Mouse (Mus musculus): Measurements from ENCODE around the gene Qrsl1. TPM values are rescaled to one million over a fixed set of nuclear protein-coding genes. Genes with fewer than 3 reads are reported as not detected.

Gene Qrsl1
- total RNA-seq, 2 experiments from 2014 or later = 2.8 to 3.7 TPM

DNA sequence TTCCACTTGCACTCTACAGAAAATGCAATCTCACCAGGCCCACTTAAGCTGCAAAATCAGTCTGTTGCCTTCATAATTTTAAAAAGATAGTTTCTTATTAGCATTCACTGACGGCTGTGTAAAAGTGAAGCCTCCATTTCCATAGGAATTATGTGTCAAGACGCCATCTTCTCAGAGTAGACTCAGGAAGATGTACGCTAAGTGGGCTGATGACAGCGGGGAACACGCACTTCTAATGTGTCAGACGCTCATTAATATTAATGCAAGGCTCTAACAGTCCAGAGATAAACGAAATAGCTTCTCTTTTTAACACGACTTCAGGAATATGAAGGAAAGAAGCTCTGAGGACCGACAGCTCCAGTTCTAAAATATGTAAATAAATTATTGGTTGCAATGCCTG is 13.9 kb downstream of the Qrsl1 start:
- ATAC-seq (replicated peaks; ENCODE audit: low FRiP score, poor library complexity, severe bottlenecking) = no peak

GRCm38 (mm10) chr10:43871458-43871857 is 30.1 kb downstream of the Qrsl1 start:
- no peak for ATAC-seq (replicated peaks; ENCODE audit: low FRiP score, poor library complexity, severe bottlenecking)

DNA sequence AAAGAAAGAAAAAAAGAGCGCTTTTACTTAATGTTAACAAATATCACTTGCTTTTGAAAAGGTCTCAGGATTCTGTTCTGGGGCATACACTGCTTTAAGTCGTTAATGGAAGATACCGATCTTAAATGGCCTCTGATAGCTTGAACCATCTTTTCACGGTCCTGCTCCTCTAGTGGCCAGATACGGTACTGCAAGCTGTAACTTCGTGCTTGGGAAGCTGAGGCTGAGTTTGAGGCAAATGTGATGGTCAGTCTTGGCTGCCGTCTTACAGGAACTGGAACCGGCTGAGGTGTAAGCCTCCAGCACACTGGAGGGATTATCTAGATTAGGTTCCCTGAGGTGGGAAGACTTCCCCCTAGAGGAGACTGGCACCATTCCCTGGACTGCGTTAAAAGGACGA is 30.8 kb downstream of the Qrsl1 start:
- peak; percentile 86 for ATAC-seq (replicated peaks; ENCODE audit: low FRiP score, poor library complexity, severe bottlenecking)

GRCm38 (mm10) chr10:43856351-43856750 is 45.2 kb downstream of the Qrsl1 start:
- no peak for ATAC-seq (replicated peaks; ENCODE audit: low FRiP score, poor library complexity, severe bottlenecking)

- ATAC-seq (replicated peaks; ENCODE audit: low FRiP score, poor library complexity, severe bottlenecking) = no peak
These were observed 45.6 kb downstream of the Qrsl1 start for GRCm38 (mm10) chr10:43855916-43856315.

DNA sequence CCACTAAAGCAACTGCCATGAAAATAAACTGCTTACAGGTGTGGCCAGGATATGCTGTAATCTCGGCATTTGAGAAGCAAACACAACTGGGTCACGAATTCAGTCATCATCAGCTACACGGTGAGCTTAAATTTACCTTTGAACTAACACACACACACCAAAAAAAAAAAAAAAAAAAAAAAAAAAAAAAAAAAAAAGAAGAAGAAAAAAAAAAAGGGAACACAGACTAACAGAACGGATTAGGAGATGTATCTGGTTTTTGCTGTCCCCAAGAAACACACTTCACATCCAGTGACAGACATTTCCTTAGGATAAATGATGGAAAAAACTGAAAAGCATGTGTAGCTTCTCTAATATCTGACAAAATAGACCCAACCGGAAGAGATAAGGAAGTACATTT is 49.6 kb downstream of the Qrsl1 start:
- ATAC-seq (replicated peaks; ENCODE audit: low FRiP score, poor library complexity, severe bottlenecking) = no peak

DNA sequence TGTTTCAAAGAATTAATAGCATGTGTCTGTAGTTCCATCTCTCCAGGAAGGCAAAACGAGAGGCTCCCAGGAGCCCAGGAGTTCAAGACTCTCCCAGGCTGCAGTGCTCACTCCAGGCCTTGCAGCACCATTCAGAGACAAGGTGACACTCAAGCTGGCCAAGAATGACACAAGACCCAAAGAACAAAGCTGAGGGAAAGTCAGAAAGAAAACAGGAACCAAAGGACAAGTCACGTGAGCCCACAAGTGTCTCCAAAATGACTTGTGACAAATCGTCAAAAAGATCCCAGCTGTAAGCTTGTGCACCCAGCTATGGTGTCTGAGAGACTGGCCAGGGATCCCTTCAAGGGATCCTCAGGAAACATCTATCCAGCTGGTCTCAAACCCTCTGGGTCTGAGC is 52.1 kb downstream of the Qrsl1 start:
- no peak for ATAC-seq (replicated peaks; ENCODE audit: low FRiP score, poor library complexity, severe bottlenecking)

DNA sequence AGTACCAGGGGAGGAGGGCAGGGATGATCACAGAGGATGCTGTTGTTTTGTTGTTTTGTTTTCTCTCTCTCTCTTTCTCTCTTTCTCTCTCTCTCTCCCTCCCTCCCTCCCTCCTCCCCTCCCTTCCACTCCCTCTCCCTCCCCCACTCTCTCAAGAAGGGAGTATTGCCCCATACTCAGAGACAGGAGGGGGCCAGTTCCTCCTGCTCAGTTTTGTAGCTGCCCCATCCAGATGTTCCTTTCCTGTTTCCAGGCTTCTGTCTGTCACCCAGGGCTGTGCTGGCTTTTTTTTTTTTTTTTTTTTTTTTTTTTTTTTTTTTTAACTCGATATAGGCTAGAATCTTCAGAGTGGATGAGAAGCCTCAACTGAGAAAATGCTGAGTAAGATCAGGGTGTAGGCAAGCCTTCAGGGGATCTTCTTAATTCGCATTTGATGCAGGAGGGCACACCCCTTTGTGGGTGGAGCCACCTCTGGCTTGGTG is 55.4 kb downstream of the Qrsl1 start:
- 0 out of 2 replicates have a peak, but pooled peaks have one; percentile 33 for ATAC-seq (replicated peaks; ENCODE audit: low FRiP score, poor library complexity, severe bottlenecking)

GRCm38 (mm10) chr10:43845442-43845841 is 56.1 kb downstream of the Qrsl1 start:
- ATAC-seq (replicated peaks; ENCODE audit: low FRiP score, poor library complexity, severe bottlenecking) = peak; percentile 63; the same call in 1 of the 2 replicates

- ATAC-seq (replicated peaks; ENCODE audit: low FRiP score, poor library complexity, severe bottlenecking) = no peak
These were observed 60.1 kb downstream of the Qrsl1 start for GRCm38 (mm10) chr10:43841441-43841840.

GRCm38 (mm10) chr10:43832868-43833267 is 68.7 kb downstream of the Qrsl1 start:
- no peak for ATAC-seq (replicated peaks; ENCODE audit: low FRiP score, poor library complexity, severe bottlenecking)

DNA sequence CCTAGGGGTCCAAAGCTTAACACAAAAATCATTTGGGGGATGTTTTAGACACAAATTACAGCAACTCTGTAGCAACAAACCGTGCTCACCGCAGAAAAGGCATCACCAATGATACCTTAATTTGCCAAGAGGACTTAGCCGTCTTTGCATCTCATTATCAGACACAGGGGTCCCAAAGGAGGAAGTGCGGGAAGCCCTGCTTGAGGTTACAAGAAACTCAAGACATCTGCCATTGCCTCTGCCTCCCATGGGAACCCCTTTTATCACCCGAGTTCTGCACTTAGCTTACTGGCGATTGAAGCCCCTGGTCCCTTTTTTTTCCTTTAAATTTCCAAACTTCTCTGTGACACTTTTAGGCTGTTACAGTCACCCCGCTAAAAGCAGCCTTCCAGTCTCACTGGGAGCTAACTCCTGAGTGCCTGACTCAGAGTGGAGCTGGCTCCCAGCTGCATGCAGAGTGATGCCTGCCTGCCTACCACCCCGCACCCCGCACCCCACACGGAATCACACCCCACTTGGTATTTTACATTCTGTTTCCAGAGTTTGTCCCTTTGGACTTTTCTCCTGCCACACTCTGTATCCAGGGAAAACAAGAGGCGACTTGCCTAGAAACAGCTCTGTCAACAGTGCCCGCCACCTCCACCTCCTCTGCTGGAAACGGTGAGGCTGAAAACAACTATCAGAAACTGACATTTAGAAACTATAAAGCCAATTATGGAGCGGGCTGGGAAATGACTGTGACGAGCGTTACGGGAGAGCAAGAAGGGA is 71.1 kb downstream of the Qrsl1 start:
- ATAC-seq (replicated peaks; ENCODE audit: low FRiP score, poor library complexity, severe bottlenecking) = no peak

- no peak for ATAC-seq (replicated peaks; ENCODE audit: low FRiP score, poor library complexity, severe bottlenecking)
These were observed 72.9 kb downstream of the Qrsl1 start for GRCm38 (mm10) chr10:43828686-43829015.

DNA sequence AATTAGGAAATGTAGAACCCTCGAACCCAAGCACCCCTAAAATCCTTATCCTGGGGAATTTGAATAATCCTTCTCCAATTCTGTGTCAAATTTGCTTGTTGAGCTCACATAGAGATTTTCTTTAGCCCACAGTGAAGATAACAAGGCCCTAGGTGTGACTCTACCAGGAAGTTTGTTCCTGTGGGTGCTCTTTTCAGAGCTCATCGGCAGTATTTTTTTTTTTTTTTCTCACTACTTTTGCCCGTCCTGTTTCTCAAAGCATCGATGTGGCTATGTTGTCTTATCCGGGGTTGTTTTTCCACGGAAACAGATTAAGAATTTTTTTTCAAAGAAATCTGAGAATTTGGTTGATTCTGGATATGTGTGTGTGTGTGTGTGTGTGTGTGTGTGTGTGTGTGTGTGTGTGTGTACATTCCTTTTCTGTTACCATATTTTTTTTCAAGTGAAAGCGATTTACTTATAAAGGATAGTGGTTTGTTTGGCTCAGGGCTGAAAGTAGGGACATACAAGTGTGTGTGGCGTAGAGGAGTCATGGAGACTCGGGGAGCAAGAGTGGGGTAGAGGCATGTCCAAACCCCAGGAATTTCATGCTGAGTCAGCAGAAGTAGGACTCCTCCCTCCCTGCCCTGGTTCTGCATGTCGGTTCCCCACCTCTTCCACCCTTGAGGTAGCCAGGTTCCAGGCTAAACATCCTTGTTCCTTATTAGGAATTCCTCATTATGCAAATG is 73.4 kb downstream of the Qrsl1 start:
- ATAC-seq (replicated peaks; ENCODE audit: low FRiP score, poor library complexity, severe bottlenecking) = no peak

DNA sequence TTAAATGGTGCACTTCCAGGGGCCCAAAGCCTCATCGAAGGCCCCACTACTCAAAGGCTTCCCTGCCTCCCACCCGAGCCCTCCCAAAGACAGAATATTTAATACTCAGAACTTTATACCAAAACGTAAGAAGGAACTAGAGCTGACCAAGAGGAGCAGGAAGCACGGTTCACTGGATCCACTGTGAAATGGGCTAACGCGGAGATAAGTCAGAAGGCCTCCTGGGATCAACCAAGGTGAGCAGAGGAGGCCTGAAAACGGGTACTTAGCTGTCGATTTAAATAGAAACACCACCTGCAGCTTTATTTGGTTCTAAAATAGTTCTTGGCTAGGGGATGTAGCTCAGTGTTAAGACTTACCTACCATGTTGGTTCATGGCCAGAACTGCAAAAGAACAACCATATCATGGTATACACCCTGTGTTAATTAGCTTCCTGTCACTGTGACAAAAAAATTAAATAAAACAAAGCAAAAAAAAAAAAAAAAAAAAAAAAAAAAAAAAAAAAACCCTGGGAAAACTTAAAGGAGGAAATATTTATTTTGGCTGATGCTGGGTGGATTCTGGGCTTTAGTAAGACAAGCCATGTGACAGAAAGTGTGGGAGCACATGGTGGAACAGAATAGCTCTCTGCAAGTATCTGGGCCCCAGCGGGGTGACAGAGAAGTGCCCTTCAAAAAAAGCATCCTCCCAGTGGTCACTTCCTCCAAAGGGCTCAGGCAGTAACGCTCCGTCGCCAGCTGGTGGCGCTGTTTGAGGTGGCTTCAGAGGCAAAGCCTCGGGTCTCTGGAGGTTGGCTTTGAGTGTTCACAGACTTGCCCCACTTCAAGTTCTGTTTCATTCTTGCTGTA is 74.5 kb downstream of the Qrsl1 start:
- 0 out of 2 replicates have a peak, but pooled peaks have one; percentile 15 for ATAC-seq (replicated peaks; ENCODE audit: low FRiP score, poor library complexity, severe bottlenecking)

GRCm38 (mm10) chr10:43825696-43826095 is 75.8 kb downstream of the Qrsl1 start:
- ATAC-seq (replicated peaks; ENCODE audit: low FRiP score, poor library complexity, severe bottlenecking) = no peak

DNA sequence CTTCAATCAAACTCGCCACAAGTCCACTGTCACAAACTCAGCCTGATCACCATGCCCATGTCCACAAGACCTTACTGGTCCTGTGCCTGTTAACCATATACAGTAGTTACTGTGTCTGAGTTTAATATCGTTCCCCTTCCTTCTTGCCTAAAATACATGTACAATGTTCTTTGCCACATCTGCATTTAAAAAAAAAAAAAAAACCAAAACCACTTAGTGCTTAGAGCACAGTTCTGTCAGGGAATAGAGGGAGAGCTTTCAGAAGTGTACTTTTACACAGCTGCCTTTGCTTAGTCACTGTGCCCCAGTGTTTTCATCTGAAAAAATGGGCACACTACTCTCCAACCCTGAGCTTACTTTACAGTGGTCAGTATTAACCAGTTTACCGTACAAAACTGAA is 76.8 kb downstream of the Qrsl1 start:
- ATAC-seq (replicated peaks; ENCODE audit: low FRiP score, poor library complexity, severe bottlenecking) = no peak

Measured in erythroblast, adult 5-6 weeks (primary cell).